Comparison of ENCODE assay signal across 22 mouse cellular contexts in genomic region chr3:145676212-145676611, GRCm38 (mm10). TPM values are rescaled to one million over a fixed set of nuclear protein-coding genes. Genes with fewer than 3 reads are reported as not detected.
DNase-seq lines count a peak whose midpoint lies in the region; ATAC-seq and TF ChIP-seq lines count a peak whose summit lies in the region.
"Had no signal": no experiment of that assay in that cellular context is flagged by ENCODE, and none has a peak within 500 bp of the region (broad histone marks: within the 10 kb centered on the region; RNA-seq: fewer than 3 reads in every experiment).

No protein-coding gene starts in this region.

- no peak overlapping the region for H3K9ac ChIP-seq in midbrain, postnatal 0 days (replicated peaks; ENCODE audit: low read length, poor library complexity, severe bottlenecking)
- no peak overlapping the region for H3K9ac ChIP-seq in hindbrain, embryonic 12.5 days
- H3K9ac ChIP-seq in hindbrain, embryonic 14.5 days, result no peak overlapping the region
- H3K9ac ChIP-seq: embryonic facial prominence, embryonic 12.5 days; forebrain, embryonic 13.5 days; forebrain, postnatal 0 days; heart, embryonic 15.5 days; intestine, embryonic 15.5 days had no signal

- H3K9me3 ChIP-seq in midbrain, postnatal 0 days (ENCODE audit: low read length), result no peaks in the 10 kb centered on the region
- no peaks in the 10 kb centered on the region for H3K9me3 ChIP-seq in hindbrain, embryonic 12.5 days (replicated peaks)
- H3K9me3 ChIP-seq in hindbrain, embryonic 14.5 days (ENCODE audit: control insufficient read depth, low read length), result no peaks in the 10 kb centered on the region
- H3K9me3 ChIP-seq: embryonic facial prominence, embryonic 12.5 days; heart, embryonic 15.5 days; intestine, embryonic 15.5 days had no signal

- ATAC-seq in midbrain, postnatal 0 days (ENCODE audit: low FRiP score), result no peak
- ATAC-seq in hindbrain, embryonic 12.5 days (ENCODE audit: low FRiP score), result no peak
- ATAC-seq in hindbrain, embryonic 14.5 days (ENCODE audit: low FRiP score), result no peak
- ATAC-seq: activated CD4-positive, CD25-positive, alpha-beta regulatory T cell, adult 4 months; forebrain, embryonic 13.5 days; forebrain, postnatal 0 days; intestine, embryonic 15.5 days had no signal

- H3K4me3 ChIP-seq in midbrain, postnatal 0 days (ENCODE audit: low read depth, low read length), result no peak overlapping the region
- H3K4me3 ChIP-seq in hindbrain, embryonic 12.5 days, result no peak overlapping the region
- H3K4me3 ChIP-seq in hindbrain, embryonic 14.5 days (replicated peaks; ENCODE audit: low read length), result no peak overlapping the region
- H3K4me3 ChIP-seq: embryonic facial prominence, embryonic 12.5 days; forebrain, embryonic 13.5 days; heart, embryonic 15.5 days; intestine, embryonic 15.5 days had no signal

- TF ChIP-seq CTCF in midbrain, postnatal 0 days (IDR thresholded peaks at IDR 0.05), result no peak

- DNase-seq in lung, postnatal 10 days, result peak; percentile 14
- no peak for DNase-seq in lung, postnatal 4 days
- DNase-seq in MN1 (ENCODE audit: low spot score), result peak; percentile 8
- DNase-seq in brain, adult 2 months (ENCODE audit: low read depth, low spot score), result peak; percentile 39
- no peak for DNase-seq in midbrain, postnatal 0 days (ENCODE audit: low spot score)
- DNase-seq in hindbrain, embryonic 14.5 days (ENCODE audit: low spot score), result no peak
- DNase-seq: adrenal gland, adult 2 months; adrenal gland, postnatal 25 days; cerebellum, adult 2 months; embryo, embryonic 11 days; forebrain, postnatal 0 days; gastrocnemius, postnatal 36 days; heart, adult 11 months; heart, postnatal 14 days; kidney, adult 18-20 months had no signal

- H3K27me3 ChIP-seq in midbrain, postnatal 0 days (ENCODE audit: insufficient read depth, low read length), result no peaks in the 10 kb centered on the region
- no peaks in the 10 kb centered on the region for H3K27me3 ChIP-seq in hindbrain, embryonic 12.5 days
- H3K27me3 ChIP-seq in hindbrain, embryonic 14.5 days (ENCODE audit: control insufficient read depth, insufficient read depth, low read length), result no peaks in the 10 kb centered on the region
- H3K27me3 ChIP-seq: CH12.LX; embryonic facial prominence, embryonic 12.5 days; forebrain, embryonic 13.5 days; heart, embryonic 15.5 days; intestine, embryonic 15.5 days had no signal

- no peak overlapping the region for H3K27ac ChIP-seq in midbrain, postnatal 0 days (ENCODE audit: low read depth, low read length)
- no peak overlapping the region for H3K27ac ChIP-seq in hindbrain, embryonic 12.5 days
- H3K27ac ChIP-seq in hindbrain, embryonic 14.5 days, result no peak overlapping the region
- H3K27ac ChIP-seq: embryonic facial prominence, embryonic 12.5 days; forebrain, embryonic 13.5 days; heart, embryonic 15.5 days; intestine, embryonic 15.5 days had no signal

- no peaks in the 10 kb centered on the region for H3K4me1 ChIP-seq in midbrain, postnatal 0 days (ENCODE audit: insufficient read depth, low read length)
- H3K4me1 ChIP-seq in hindbrain, embryonic 12.5 days, result 0 out of 2 replicates have a peak, but pooled peaks cover under 1% of the 10 kb centered on the region
- H3K4me1 ChIP-seq in hindbrain, embryonic 14.5 days (replicated peaks; ENCODE audit: control insufficient read depth, insufficient read depth, low read length), result no peaks in the 10 kb centered on the region
- H3K4me1 ChIP-seq: intestine, embryonic 15.5 days had no signal

- H3K36me3 ChIP-seq in midbrain, postnatal 0 days (ENCODE audit: insufficient read depth, low read length), result no peaks in the 10 kb centered on the region
- H3K36me3 ChIP-seq in hindbrain, embryonic 12.5 days, result no peaks in the 10 kb centered on the region
- no peaks in the 10 kb centered on the region for H3K36me3 ChIP-seq in hindbrain, embryonic 14.5 days (replicated peaks; ENCODE audit: control insufficient read depth, insufficient read depth)
- H3K36me3 ChIP-seq: embryonic facial prominence, embryonic 12.5 days; heart, embryonic 15.5 days; intestine, embryonic 15.5 days had no signal

- no peak overlapping the region for H3K4me2 ChIP-seq in midbrain, postnatal 0 days (ENCODE audit: low read depth, low read length, poor library complexity, severe bottlenecking)
- no peak overlapping the region for H3K4me2 ChIP-seq in hindbrain, embryonic 12.5 days (replicated peaks)
- H3K4me2 ChIP-seq in hindbrain, embryonic 14.5 days (replicated peaks), result no peak overlapping the region
- H3K4me2 ChIP-seq: embryonic facial prominence, embryonic 12.5 days; forebrain, embryonic 13.5 days; heart, embryonic 15.5 days; intestine, embryonic 15.5 days had no signal

- WGBS in midbrain, postnatal 0 days, result 82% methylated on average over 6 of the region's 6 CpGs
- WGBS in hindbrain, embryonic 12.5 days, result 87% methylated on average over 6 of the region's 6 CpGs
- 86% methylated on average over 6 of the region's 6 CpGs for WGBS in hindbrain, embryonic 14.5 days

RNA-seq across cellular contexts. Expression of gene Ccn1, which starts 26.4 kb away (rescaled TPM):
- 3.8 and 4.9 TPM in 2 replicates for total RNA-seq in midbrain, postnatal 0 days (2014; rRNA removed)
- 5.3 and 5.6 TPM in 2 replicates for polyA plus RNA-seq in midbrain, postnatal 0 days (2015; fragmentation: Nextera tagmentation; extraction: Ambion mirVana)
- polyA plus RNA-seq in hindbrain, embryonic 12.5 days (2016; fragmentation: Nextera tagmentation; extraction: Ambion mirVana), result 40.8 and 41.9 TPM in 2 replicates
- 4.6 and 4.7 TPM in 2 replicates for polyA plus RNA-seq in hindbrain, embryonic 14.5 days (2014; fragmentation: Nextera tagmentation; extraction: Ambion mirVana)
- total RNA-seq: CH12.LX had no signal
- polyA plus RNA-seq: activated CD4-positive, CD25-positive, alpha-beta regulatory T cell, adult 4 months had no signal

Comparison
In these comparisons a context has a peak if more than half of its experiments do, and no peak if none do; other contexts are left out.
1. DNase-seq: peak in lung, postnatal 10 days (single experiment), MN1 (single experiment) and brain, adult 2 months (single experiment); none in lung, postnatal 4 days (0 of 2), midbrain, postnatal 0 days (single experiment) and hindbrain, embryonic 14.5 days (single experiment).